Mouse (Mus musculus): Measurements from ENCODE around the gene Peli3.
"Not testable (repeated sequence)": the region's sequence is repeated elsewhere in the genome, so short reads cannot be mapped to it uniquely, and the experiment has no call there.

Peli3 gene

DNA sequence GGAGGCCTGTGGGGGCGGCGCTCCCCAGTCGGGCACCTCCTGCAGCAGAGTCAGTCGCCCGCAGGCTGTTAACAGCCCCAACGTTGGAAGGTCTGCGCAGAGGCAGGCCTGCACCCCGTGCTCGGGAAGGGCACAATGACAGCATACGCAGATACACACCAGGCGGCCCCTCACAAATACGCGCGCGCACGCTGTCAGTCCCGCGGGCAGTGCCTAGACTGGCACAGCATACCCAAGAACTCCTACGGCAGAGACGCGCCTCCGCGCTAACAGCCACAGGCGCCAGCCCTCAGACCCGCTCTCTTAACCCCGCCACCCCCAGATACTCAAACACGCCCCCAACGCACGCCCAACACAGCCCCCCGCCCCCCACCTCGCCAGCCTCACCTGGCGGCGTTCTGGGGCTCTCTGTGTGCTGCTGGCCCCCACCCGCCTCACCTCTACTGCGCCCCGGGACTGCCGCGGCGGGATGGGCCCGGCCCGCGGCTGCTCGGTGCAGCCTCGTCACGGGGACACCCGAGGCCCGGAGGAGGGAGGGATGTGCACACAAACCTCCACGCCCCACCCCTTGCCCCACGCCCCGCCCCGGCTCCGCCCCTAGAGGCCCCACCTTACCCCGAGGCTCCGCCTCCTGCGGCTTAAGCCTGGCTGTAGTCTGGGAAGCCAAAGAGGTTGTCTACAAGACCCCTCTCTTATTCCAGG lies at the start of gene Peli3:
Gene Peli3, minus strand, starts transcription at position 577 of the 702 bp plus-strand sequence.
- peak; percentile 83 for DNase-seq

DNA sequence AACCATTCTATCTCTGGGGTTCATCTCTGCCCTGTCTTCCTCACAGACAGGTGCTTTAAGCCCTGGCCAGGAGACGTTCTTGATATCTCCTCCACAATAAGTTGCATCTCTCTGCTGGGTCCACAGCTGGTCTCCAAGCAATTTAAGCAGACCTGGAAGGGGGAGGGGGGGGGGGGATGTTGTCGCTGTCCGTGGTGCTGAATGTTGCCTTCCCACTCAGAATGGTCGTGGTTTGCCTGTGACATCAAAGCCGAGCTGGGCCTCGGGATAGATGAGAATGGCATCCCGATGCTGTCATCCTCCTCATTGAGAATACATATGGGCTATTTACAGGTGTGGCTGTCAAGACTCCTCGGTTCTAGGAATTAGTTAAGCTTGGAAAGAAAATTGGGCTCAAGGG lies 49.4 kb upstream of the Peli3 start:
- no peak for DNase-seq

DNA sequence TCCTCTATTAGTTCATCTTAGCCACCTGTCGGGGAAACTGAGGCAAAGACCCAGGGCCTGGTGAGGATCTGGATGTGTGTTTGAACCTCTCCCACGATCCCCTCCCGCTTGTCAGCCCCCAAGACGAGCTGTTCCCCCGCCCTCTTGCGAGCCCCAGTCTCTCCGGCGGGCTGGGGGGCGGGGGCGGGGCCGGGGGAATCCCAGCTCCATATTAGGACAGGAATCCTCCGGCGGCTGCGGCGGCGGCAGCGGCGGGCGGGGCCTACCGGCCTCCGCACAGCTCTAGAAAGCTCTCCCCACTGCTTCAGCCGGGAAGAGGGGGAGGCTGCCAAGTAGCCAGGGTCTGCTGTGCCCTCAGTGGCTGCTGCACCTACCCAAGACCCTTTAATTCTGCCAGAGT lies 47.8 kb upstream of the Peli3 start:
- no peak for DNase-seq

DNA sequence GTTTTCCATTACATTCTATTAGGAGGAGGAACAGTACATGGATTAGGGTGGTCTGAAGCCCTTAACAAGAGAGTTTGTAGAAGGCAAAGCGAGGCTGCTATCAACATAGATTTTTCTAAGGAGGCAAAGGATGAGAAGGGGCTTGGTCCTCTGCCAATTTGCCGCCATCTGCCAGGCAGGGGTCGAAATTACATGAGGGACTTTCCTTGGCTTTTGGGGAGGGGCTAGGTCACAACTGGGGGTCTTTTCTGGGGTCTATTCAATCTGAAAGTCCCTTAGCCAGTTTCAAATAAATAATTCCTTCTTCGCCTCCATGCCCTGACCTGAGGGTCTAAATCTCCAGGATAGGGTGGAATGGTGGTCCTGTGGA lies 47.3 kb upstream of the Peli3 start, which contains the start of gene Npas4:
Gene Npas4, minus strand, starts transcription at position 61 of the 370 bp plus-strand sequence.
- no peak for DNase-seq

DNA sequence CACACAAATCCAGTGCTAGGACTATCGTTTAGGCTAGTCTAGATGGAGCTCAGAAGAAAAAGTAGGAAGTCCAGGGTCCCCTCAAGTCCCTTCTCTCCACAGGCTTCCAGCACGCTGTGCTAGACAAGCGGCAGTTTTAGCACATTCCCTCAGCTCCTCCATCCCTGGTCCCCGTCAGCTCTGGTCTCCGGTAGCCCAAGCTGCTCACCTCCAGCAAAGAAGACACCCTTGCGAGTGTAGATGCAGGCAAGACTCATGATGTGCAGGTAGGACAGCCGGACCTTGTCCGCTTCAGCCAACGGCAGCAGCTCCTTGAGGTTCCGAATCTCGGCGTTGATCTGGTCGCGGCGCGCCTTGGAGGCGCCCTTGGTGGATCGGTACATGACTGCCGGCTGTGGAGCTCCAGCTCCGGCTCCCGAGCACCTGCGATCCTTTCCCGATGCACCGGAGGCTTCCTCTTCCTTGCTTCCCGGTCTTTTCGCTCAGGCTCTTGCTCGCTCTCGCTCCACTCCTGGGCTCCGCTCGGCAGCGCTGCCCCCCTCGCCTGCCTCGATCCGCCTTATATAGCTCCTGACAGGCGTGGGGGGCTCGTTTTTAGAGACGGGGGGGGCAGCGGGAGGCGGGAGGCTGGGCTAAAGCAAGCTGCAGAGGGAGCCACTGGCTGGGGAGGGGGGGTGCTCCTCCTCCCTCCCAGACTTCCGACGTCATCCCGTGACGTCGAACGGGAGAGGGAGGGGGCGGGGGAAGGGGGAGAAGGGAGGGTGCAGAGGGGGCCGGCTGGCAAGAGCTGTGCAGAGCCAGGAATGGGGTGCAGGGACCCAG lies 46.7 kb upstream of the Peli3 start:
- no peak for DNase-seq

DNA sequence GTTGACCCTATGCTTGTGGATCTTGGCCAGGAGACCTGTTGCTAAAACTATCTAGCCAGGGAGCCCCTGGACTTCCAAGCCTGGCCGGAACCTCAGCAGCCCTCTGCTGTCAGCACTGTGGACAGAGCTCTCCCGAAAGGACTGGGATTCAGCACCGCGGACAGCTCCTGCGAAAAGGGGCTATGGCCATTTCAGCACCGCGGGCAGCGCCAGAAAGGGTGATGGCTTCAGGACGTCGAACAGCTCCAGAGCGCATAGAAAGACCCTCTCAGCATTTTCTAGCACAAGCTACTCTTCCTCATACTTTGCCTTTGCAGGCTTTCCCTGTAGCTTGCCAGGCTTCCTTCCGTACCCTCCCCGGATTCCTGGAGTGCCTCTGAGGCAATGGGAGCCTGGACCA lies 46.1 kb upstream of the Peli3 start:
- DNase-seq: peak; percentile 97

DNA sequence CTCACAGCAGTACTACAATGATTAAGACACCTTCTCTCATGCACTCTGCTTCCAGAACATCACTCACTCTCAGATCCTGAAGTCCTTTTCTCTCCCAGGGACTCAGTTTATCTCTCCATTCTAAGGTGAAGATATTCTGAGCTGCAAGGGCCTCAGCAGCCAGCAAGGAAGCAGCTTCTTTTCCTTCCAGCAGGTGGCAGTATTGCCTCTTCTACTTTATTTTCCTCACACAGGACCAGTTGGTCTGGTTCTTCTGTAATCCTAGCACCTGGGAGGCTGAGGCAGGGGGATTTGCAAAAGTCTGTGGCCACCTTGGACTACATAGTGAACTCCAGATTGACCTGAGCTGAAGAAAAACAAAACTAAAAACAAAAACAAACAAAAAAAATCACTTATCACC lies 38.8 kb upstream of the Peli3 start:
- DNase-seq: peak; percentile 57

DNA sequence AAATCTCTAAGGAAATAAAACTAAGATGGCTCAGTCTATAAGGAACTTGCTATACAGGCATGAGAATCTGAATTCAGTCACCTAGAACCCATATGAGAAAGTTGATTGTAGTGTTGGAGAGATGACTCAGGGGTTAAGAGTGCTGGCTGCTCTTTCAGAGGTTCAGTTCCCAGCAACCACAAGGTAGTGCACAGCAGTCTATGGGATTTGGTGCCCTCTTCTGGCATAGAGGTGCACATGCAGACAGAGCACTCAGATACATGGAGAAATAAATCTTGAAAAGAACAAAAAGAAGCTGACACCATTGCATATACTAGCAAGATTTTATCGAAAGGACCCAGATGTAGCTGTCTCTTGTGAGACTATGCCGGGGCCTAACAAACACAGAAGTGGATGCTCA lies 25.3 kb upstream of the Peli3 start:
- DNase-seq: no peak

DNA sequence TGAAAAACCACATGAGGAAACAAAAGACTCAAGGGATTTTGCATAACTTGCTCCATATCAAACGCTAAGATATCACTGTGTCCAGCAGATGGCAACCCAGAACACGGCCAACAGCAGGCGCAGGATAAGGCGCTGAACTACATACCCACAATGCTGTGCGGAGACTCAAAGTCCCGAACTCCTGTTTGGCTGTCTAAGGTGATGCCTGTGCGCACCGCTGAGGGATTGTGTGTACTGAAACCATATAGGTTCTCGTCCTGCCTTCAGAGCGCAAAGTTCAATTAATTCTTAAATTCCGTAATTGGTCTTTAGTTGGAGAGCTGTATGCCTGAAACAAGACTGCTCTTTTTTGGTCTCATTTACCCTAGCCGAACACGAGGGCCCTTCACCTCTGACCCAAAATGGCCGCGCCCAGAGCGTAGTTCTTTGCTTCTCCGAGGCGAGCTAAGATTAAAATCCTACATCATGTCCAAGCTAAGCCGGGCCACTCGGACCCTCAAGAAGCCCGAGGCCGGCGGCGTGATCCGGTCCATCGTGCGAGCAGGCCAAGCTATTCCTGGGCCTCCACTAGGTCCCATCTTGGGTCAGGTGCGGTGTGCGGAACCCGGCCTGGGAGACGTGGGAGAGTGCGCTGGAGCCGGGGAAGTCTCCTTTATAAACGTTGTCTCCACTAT lies 19.1 kb upstream of the Peli3 start, which contains the start of gene Mrpl11:
Gene Mrpl11, plus strand, starts transcription at position 220 of the 674 bp plus-strand sequence.
- peak; percentile 90 for DNase-seq

DNA sequence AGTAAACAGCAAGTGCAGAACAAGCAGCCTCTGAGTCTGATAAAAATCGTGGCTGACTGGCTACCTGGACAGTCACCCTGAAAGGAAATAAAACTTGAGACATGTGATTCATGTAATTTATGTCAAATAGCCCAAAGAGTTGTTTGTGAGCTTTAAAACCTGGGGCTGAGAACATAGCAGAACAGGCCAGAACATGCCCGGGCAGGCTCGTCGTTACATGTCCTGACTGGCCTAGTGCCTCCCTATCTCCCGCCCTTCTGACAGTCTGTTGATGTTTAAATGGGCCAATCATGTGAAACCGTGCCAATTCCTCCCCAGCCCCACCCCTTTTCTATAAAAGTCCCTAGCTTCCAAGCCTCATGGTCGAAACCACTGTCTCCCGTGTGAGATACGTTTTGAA lies 5.7 kb upstream of the Peli3 start:
- not testable (repeated sequence) for DNase-seq

DNA sequence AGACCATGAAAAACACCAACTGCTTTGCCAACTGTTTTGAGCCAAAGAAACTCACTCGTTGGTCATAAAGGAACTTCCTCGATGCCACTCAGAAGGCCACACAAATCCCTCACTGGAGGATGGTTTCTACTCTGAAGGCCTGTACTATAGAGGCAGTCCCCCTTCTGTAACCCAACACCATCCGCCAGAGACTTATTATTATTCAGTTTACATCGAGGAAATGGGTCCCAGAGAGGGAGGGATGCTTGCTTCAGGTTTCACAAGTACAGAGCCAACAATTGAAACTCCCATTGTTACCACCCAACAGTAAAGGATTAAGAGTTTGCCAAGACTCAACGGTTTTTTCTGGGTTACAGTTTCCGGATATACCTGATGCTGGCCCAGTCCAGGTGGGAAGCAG lies 2.6 kb upstream of the Peli3 start:
- DNase-seq: no peak

DNA sequence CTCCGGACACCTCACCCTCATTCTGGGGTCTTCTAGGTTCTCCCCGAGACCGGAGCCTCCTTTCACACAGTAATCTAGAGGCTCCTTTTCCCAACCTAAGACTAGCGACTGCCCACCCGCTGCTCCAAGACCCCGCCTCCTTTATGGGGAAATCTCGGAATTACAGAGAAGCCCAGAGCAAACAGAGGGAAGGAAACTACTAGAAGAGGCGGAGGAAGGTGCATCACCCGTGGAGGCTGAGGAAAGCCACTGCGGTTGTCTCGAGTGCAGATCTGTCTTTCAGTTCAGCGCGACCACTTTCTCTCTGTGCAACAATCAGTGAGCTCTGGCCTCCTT lies 294 bp upstream of the Peli3 start:
- DNase-seq: no peak

DNA sequence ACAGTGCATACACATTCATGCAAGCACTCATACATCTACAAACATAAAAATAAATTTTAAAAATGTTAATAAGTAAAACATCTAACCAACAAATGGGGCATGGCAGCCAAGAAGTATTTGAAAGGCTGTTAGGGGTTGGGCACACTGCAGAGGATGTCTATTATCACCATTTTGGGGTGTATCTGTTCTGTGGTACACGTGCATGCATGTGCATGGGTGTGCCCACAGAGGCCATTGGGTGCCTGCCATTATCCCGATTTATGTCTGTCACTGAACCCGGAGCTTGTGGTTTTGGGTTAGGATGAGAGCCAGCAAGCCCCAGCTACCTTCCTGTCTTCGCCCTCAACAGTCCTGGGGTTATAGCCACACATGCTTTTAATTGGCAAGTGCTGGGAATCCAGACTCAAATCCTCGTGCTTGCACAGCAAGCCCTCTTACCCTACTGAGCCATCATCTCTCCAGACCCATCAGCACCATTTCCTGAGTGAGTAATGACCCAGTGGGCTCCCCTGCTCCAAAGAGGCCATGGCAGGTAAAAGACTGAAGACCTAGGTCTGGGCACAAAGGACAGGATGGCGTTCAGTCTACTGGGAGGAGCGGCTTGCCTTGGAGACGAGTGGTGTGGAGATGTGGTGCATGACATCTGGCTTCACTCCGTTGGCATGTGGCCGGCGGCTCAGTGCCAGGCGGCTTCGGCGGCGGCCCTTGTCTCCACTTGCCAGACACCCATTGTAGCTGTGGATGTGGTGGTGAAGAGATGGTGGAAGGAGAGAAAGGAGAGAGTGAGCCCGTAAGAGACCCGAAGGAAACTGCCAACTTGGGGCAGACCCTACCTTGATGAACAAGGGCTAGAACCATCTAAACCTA lies 5.2 kb downstream of the Peli3 start:
- DNase-seq: no peak

DNA sequence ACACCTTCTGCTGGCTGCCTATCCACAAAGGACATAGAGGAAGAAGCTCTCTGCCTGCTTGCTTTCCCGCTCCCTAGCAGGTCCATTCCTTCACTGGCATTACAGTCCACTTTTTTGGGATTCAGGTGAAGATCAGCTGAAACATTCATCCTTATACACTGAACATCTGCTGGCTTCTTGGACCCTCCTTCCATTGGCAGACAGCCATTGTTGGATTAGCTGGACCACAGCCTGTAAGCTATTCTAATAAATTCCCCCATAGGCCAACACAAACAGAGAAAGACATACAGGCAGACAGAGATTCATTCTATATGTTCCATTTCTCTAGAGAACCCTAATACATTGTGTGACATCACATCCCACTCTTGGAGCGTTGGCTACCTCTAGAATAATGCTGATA lies 6.0 kb downstream of the Peli3 start:
- no peak for DNase-seq

DNA sequence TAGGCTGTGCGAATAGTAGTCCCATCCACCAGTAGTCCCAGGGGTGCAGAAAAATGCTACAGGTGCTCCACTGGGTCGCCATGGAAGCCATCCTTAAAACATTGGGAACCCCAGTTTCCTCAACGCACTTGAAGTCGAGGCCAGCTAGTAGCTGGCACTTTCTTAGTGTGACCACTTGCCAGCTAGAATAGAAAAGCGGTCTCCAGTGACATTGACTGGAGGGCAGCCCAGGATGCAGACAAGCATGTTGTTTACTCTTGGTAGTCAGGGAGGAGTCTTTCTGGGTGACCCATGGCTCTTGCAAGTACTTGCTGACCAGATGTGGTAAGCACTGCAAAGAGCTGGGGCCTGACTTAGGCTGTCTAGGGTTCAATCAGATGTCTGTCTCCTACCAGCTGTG lies 14.1 kb downstream of the Peli3 start:
- DNase-seq: peak; percentile 18

DNA sequence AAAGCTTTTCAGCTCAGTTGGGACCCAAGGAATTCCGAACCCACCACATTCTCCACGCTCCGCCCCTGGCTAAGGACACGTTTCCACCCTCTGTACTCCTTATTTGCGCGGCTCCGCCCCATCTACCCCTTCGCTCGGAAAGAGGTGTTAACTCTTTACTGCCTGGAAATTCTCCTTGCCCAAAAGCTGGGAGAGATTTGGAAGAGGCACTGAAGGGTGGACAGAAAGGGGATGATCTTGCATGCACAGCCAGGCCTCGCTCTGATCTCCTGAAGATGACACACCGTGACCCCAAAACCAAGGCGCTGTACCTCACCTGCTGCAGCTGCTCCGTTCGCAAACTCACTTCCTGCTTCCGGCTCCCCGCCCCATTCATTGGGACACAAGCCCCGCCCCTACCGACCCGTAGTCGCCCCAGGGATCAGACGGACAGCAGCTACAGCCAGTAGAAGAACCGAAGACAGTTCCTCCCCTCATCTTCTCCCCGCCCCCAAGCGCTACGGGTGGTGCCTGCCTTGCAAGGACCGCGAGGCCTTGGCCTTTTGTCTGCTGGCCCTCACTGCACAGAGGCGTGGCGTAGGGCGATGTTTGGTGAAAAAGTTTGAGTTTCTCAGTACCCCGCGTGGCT lies 14.9 kb downstream of the Peli3 start, which contains the start of gene Dpp3:
Gene Dpp3, minus strand, starts transcription at position 384 of the 628 bp plus-strand sequence.
- peak; percentile 99 for DNase-seq

DNA sequence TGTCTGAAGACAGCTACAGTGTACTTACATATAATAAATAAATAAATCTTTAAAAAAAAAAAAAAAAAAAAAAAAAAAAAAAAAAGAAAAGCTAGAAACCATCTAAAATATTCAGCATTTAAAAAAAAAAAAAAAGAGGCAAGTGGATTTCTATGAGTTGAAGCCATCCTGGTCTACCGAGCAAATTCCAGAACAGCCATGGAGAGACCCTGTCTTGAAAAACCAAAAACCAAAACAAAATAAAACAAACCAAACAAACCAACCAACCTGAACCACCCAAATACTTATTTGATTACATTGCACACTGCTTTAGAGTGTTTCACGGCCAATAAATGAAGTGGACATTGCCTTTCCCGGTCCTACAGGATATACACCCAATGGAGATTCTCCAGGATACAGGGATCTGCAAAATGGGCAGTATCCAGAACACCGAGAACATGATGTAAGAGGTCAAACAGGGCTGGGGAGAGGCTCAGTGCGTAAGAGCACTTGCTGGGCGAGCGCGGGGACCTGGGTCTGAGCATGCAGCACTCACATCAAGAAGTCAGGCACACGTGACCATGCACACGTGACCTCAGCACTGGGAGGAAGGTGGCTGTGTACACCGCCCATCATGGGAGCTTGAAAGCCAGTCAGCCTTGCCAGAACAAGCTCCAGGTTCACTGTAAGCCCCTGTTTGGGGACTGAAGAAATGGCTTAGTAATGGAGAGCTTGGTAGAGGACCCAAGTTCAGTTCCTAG lies 17.6 kb downstream of the Peli3 start:
- DNase-seq: no peak

DNA sequence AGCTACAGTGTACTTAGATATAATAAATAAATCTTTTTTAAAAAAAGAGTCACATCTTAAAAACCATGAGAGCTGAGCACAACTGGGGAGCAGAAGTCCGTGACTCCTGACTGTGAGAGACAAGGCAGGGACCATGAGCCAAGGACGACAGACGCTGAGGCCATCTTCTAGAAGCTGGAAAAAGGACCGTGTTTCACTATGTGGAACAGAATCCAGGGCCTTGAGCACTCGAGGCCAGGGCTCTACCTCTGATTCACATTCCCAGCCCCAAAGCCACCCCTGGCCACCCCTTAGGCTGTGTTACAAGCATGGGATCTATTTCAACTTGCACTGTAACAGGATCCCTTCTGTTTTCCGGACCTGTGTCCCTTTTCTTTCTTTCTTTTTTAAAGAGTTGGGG lies 23.3 kb downstream of the Peli3 start:
- no peak for DNase-seq

DNA sequence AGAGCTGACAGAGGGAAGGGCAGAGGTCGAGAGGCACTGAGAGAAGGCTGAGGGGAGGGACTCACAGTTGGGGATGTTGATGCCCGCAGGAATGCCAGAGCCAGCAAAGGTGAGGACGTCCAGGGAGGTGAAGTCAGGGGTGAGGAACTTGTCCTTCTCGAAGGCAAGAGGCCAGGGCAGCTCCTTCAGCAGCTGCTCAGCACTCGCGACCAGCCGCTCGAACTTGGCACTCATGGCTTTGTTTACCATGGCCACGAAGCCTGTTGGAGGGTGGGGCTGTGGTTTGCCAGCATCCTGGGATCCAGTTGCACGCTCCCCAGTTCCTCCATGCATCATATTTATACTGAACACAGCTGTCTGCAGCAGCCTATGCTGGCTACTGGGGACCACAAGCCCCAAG lies 26.1 kb downstream of the Peli3 start:
- DNase-seq: no peak

DNA sequence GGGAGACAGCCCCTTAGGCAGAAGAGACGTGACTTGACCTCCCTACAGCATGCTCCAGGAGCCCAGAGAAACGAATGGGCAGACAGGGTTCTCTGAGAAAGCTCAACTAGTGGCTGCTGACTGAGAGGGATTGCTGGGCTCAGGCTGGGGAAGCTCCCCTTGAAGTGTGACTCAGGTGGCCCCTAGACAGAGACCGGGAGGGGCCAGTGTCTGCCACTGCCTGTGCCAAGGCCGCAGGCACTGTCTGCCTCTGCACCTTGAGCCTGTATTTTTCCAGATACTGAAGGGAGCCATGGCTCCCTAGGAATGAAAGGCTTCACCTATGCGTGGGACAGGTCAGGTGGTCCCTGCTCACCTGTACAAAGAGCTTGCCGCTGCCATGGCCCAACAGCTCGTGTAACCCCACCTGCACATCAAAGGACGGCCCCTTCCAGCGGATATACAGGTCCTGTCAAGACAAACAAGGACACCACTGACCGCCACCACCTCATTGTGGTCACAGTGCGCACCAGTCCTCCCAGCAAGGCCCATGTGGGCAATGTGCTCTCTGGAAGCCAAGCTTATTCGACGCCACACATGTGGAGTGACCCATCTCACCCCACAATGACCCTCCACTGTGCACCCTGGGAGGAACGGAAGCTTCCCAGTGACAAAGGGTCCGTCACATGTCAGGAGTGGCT lies 26.9 kb downstream of the Peli3 start:
- DNase-seq: no peak

DNA sequence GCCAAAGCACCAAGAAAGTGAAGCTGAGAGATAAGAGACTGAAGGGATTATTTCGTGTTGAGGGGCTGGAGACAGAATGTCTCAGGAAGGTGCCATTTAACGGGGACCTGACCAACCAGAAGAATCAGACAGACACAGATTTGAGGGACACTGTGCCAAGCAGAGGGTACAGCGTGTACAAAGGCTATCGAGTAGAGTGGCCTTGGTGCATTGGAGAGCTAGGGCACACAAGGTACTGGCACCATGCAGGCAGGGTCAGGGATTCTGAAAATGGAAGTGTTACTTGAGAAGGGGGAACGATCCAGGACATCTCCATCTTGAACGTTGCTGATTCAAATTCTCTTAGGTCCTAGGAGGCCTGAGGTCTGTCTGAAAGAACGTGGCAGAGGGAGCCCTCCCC lies 33.6 kb downstream of the Peli3 start:
- no peak for DNase-seq
